Mouse (Mus musculus): ENCODE measurements around the gene Clgn. TPM values are rescaled to one million over a fixed set of nuclear protein-coding genes. Genes with fewer than 3 reads are reported as not detected.

Clgn gene
- polyA plus RNA-seq, 1 experiment = 0.06 TPM

- DNase-seq = peak; percentile 15
- Histone ChIP-seq H3K27ac (ENCODE audit: insufficient read depth, low read depth, low read length) (no peak overlapping the region), H3K27me3 (replicated peaks; ENCODE audit: control insufficient read depth, insufficient read depth, low read length) (no peaks in the 10 kb centered on the region), H3K36me3 (ENCODE audit: control insufficient read depth, insufficient read depth, low read length) (no peaks in the 10 kb centered on the region; the same call in 1 of the 2 replicates), H3K4me1 (ENCODE audit: control insufficient read depth, insufficient read depth, low read length) (no peaks in the 10 kb centered on the region), H3K4me3 (ENCODE audit: insufficient read depth, low read depth, low read length) (no peak overlapping the region)
- TF ChIP-seq CTCF (conservative IDR thresholded peaks at IDR 0.05; ENCODE audit: insufficient read depth, insufficient read length, low read depth, low read length) (no peak), POLR2A (IDR thresholded peaks at IDR 0.05; ENCODE audit: low read depth, low read length) (no peak)
- 50% methylated on average over 1 of the region's 1 CpGs for WGBS
These were observed 47.4 kb downstream of the Clgn start for GRCm38 (mm10) chr8:83437077-83437476.

DNA sequence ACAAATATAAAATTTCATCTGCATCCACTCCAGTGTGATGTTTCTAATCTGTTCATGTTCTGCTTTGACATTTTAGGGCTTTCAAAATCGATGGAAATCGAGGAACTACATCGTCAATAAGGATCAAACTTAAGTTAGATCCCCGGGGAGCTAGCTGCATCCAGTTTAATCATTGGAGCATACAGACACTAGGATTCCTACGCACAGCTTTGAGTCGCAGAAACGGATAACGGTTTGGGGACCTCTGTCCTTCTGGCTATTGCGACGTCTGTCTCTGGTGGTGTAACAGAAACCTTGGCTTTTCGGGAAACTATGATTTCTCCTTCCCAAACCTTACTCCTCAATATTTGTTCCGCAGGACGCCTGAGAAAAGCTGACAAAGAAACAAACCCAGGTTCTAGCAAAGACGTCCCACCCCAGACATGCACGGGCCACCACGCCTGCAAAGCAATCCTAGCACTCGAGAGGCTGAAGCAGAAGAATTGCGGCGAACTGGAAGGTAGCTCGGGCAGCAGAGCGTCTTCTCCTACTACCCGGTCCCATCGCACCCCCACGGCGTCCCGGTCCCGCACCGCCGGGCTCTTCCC, 52.1 kb downstream of the Clgn start:
- peak; percentile 4 for DNase-seq
- no peak for TF ChIP-seq CTCF (conservative IDR thresholded peaks at IDR 0.05; ENCODE audit: insufficient read depth, insufficient read length, low read depth, low read length)
- TF ChIP-seq POLR2A (IDR thresholded peaks at IDR 0.05; ENCODE audit: low read depth, low read length) = no peak
- H3K27ac ChIP-seq (ENCODE audit: insufficient read depth, low read depth, low read length) = no peak overlapping the region
- H3K4me3 ChIP-seq (ENCODE audit: insufficient read depth, low read depth, low read length) = peak overlapping the region; percentile 79
- H3K36me3 ChIP-seq (ENCODE audit: control insufficient read depth, insufficient read depth, low read length) = no peaks in the 10 kb centered on the region; the same call in 1 of the 2 replicates
- no peaks in the 10 kb centered on the region for H3K27me3 ChIP-seq (replicated peaks; ENCODE audit: control insufficient read depth, insufficient read depth, low read length)
- 2% methylated on average over 29 of the region's 29 CpGs for WGBS
- H3K4me1 ChIP-seq (ENCODE audit: control insufficient read depth, insufficient read depth, low read length) = no peaks in the 10 kb centered on the region

- 1% methylated on average over 64 of the region's 64 CpGs for WGBS
- Histone ChIP-seq H3K27ac (ENCODE audit: insufficient read depth, low read depth, low read length) (no peak overlapping the region), H3K4me3 (ENCODE audit: insufficient read depth, low read depth, low read length) (peak overlapping the region; percentile 79), H3K27me3 (replicated peaks; ENCODE audit: control insufficient read depth, insufficient read depth, low read length) (no peaks in the 10 kb centered on the region), H3K4me1 (ENCODE audit: control insufficient read depth, insufficient read depth, low read length) (no peaks in the 10 kb centered on the region), H3K36me3 (ENCODE audit: control insufficient read depth, insufficient read depth, low read length) (no peaks in the 10 kb centered on the region; the same call in 1 of the 2 replicates)
- peak; percentile 99 for DNase-seq
- TF ChIP-seq POLR2A (IDR thresholded peaks at IDR 0.05; ENCODE audit: low read depth, low read length) (no peak), CTCF (conservative IDR thresholded peaks at IDR 0.05; ENCODE audit: insufficient read depth, insufficient read length, low read depth, low read length) (no peak)
These were observed 52.8 kb downstream of the Clgn start for GRCm38 (mm10) chr8:83442243-83443051.

DNA sequence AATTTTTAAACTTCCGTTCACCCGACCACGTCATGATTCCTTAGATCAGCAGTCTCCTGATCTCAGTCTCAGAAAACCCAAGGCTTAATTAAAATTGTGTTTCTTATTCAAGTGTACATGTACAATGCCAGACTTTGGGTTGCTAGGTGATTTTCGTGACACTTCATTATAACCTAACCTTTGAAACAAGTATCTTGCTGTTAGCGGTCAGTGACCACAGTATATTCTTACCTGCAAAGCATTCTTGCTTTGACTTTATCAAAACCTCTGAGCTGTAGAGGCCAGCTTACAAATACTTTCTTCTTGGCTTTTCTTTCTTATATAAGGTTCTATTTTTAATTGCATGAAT, 53.4 kb downstream of the Clgn start:
- Histone ChIP-seq H3K4me3 (ENCODE audit: insufficient read depth, low read depth, low read length) (no peak overlapping the region), H3K27me3 (replicated peaks; ENCODE audit: control insufficient read depth, insufficient read depth, low read length) (no peaks in the 10 kb centered on the region), H3K36me3 (ENCODE audit: control insufficient read depth, insufficient read depth, low read length) (no peaks in the 10 kb centered on the region; the same call in 1 of the 2 replicates), H3K4me1 (ENCODE audit: control insufficient read depth, insufficient read depth, low read length) (no peaks in the 10 kb centered on the region), H3K27ac (ENCODE audit: insufficient read depth, low read depth, low read length) (no peak overlapping the region)
- 27% methylated on average over 5 of the region's 5 CpGs for WGBS
- DNase-seq = no peak
- no peak for TF ChIP-seq CTCF (conservative IDR thresholded peaks at IDR 0.05; ENCODE audit: insufficient read depth, insufficient read length, low read depth, low read length)

DNA sequence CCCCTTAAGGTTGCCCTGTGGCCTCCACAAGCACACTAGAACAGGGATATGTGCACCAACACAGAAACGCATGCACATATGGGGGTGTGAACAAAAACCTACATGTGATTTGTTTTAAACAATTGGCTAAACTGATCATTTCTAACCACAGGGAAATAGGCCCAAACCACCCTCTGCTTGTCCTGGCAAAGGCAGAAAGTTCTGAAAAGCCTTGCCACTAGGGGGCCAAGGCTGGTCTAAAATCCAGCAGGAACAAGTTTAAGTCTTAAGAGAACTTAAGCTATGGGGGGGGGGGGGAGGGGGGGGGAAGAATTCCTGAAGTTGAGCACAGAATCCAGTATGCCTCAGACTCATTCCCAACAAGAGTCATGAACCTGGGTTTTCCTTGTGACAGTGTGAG, 60.3 kb downstream of the Clgn start:
- H3K27ac ChIP-seq (ENCODE audit: insufficient read depth, low read depth, low read length) = no peak overlapping the region
- H3K36me3 ChIP-seq (ENCODE audit: control insufficient read depth, insufficient read depth, low read length) = no peaks in the 10 kb centered on the region
- no peak overlapping the region for H3K4me3 ChIP-seq (ENCODE audit: insufficient read depth, low read depth, low read length)
- H3K4me1 ChIP-seq (ENCODE audit: control insufficient read depth, insufficient read depth, low read length) = no peaks in the 10 kb centered on the region
- no peaks in the 10 kb centered on the region for H3K27me3 ChIP-seq (replicated peaks; ENCODE audit: control insufficient read depth, insufficient read depth, low read length)
- peak; percentile 32 for DNase-seq
- 76% methylated on average over 1 of the region's 1 CpGs for WGBS
- TF ChIP-seq CTCF (conservative IDR thresholded peaks at IDR 0.05; ENCODE audit: insufficient read depth, insufficient read length, low read depth, low read length) (peak; percentile 36), POLR2A (IDR thresholded peaks at IDR 0.05; ENCODE audit: low read depth, low read length) (no peak)

- WGBS = 23% methylated on average over 3 of the region's 3 CpGs
- Histone ChIP-seq H3K4me1 (ENCODE audit: control insufficient read depth, insufficient read depth, low read length) (no peaks in the 10 kb centered on the region), H3K4me3 (ENCODE audit: insufficient read depth, low read depth, low read length) (no peak overlapping the region), H3K27me3 (replicated peaks; ENCODE audit: control insufficient read depth, insufficient read depth, low read length) (no peaks in the 10 kb centered on the region), H3K27ac (ENCODE audit: insufficient read depth, low read depth, low read length) (no peak overlapping the region), H3K36me3 (ENCODE audit: control insufficient read depth, insufficient read depth, low read length) (no peaks in the 10 kb centered on the region)
- no peak for TF ChIP-seq POLR2A (IDR thresholded peaks at IDR 0.05; ENCODE audit: low read depth, low read length)
- peak; percentile 33; the same call in 1 of the 2 replicates for TF ChIP-seq CTCF (conservative IDR thresholded peaks at IDR 0.05; ENCODE audit: insufficient read depth, insufficient read length, low read depth, low read length)
- peak; percentile 12 for DNase-seq
These were observed 61.4 kb downstream of the Clgn start for GRCm38 (mm10) chr8:83451056-83451455.

DNA sequence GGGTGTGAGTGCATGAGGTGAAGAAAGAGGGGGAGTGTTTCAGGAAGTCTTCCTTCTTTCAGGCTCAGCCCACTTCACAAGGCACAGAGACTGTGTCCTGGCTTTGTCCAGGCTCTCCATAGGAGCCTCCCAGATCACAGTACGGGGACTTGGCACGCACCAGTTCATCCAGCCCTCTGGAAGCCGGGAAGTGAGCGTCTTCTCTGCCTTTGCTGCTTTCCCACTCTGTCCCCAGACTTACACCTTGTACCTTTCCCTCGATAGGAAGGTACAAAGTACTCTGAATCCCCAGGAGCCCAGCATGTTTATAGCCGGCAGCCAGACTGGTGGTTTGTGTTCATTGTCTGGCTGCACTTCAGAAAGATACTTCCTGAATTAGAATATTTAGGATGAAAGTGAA, 67.5 kb downstream of the Clgn start:
- Histone ChIP-seq H3K27me3 (replicated peaks; ENCODE audit: control insufficient read depth, insufficient read depth, low read length) (no peaks in the 10 kb centered on the region), H3K4me1 (ENCODE audit: control insufficient read depth, insufficient read depth, low read length) (no peaks in the 10 kb centered on the region; the same call in 1 of the 2 replicates), H3K4me3 (ENCODE audit: insufficient read depth, low read depth, low read length) (peak overlapping the region; percentile 20; the same call in 1 of the 2 replicates), H3K27ac (ENCODE audit: insufficient read depth, low read depth, low read length) (peak overlapping the region; percentile 65), H3K36me3 (ENCODE audit: control insufficient read depth, insufficient read depth, low read length) (no peaks in the 10 kb centered on the region)
- no peak for TF ChIP-seq POLR2A (IDR thresholded peaks at IDR 0.05; ENCODE audit: low read depth, low read length)
- no peak for TF ChIP-seq CTCF (conservative IDR thresholded peaks at IDR 0.05; ENCODE audit: insufficient read depth, insufficient read length, low read depth, low read length)
- DNase-seq = peak; percentile 84
- 45% methylated on average over 6 of the region's 6 CpGs for WGBS

Measured in kidney, adult 2 months (tissue).